Mouse (Mus musculus) layer of hippocampus, adult 8-10 months (tissue): ENCODE data around the gene Ostc. TPM values are rescaled to one million over a fixed set of nuclear protein-coding genes. Genes with fewer than 3 reads are reported as not detected.

Source experiments
- DNase-seq, 2 experiments: peaks; one replicate each; pipeline ENCODE4 v3.0.0; 2022; ENCODE audit warnings: low spot score in 2 of 2
- total RNA-seq, 4 experiments: library from RNA; stranded (reverse); gene quantifications; 2 replicates each; pipeline ENCODE4 v1.2.4; 2022

Ostc gene
- total RNA-seq, 4 experiments from 2014 or later = 52.9 to 69.6 (median 61.7) TPM

- DNase-seq = no peak
Observed at GRCm38 (mm10) chr3:130710103-130710502, 859 bp upstream of the Ostc start.

- DNase-seq = no peak
Observed at GRCm38 (mm10) chr3:130708529-130708928, 715 bp downstream of the Ostc start.

- no peak for DNase-seq
Observed at GRCm38 (mm10) chr3:130702289-130702688, 7.0 kb downstream of the Ostc start.

GRCm38 (mm10) chr3:130697622-130698021, 11.6 kb downstream of the Ostc start:
- DNase-seq = no peak

GRCm38 (mm10) chr3:130694705-130695104, 14.5 kb downstream of the Ostc start:
- no peak for DNase-seq

- DNase-seq = no peak
Observed at GRCm38 (mm10) chr3:130694041-130694593, 15.1 kb downstream of the Ostc start.

GRCm38 (mm10) chr3:130691596-130692170, 17.6 kb downstream of the Ostc start:
- DNase-seq = no peak

- DNase-seq = no peak
Observed at GRCm38 (mm10) chr3:130690834-130691595, 18.2 kb downstream of the Ostc start.

- DNase-seq = peak; percentile 70 to 93
Observed at GRCm38 (mm10) chr3:130689630-130690029, 19.6 kb downstream of the Ostc start.

- DNase-seq = no peak
Observed at GRCm38 (mm10) chr3:130687051-130687450, 22.2 kb downstream of the Ostc start.

- no peak for DNase-seq
Observed at GRCm38 (mm10) chr3:130685014-130685366, 24.3 kb downstream of the Ostc start.

GRCm38 (mm10) chr3:130684276-130685013, 24.8 kb downstream of the Ostc start:
- no peak for DNase-seq

GRCm38 (mm10) chr3:130683836-130684235, 25.4 kb downstream of the Ostc start:
- DNase-seq = no peak

GRCm38 (mm10) chr3:130682183-130682582, 27.1 kb downstream of the Ostc start:
- no peak for DNase-seq

- no peak for DNase-seq
Observed at GRCm38 (mm10) chr3:130681226-130681625, 28.0 kb downstream of the Ostc start.

GRCm38 (mm10) chr3:130677671-130678460, 31.4 kb downstream of the Ostc start:
- no peak for DNase-seq

- no peak for DNase-seq
Observed at GRCm38 (mm10) chr3:130671291-130671690, 38.0 kb downstream of the Ostc start.

GRCm38 (mm10) chr3:130662496-130662895, 46.7 kb downstream of the Ostc start:
- DNase-seq = no peak

GRCm38 (mm10) chr3:130660619-130661018, 48.6 kb downstream of the Ostc start:
- no peak for DNase-seq

GRCm38 (mm10) chr3:130649569-130649968, 59.7 kb downstream of the Ostc start:
- no peak for DNase-seq

GRCm38 (mm10) chr3:130646110-130646810, 63.0 kb downstream of the Ostc start:
- no peak for DNase-seq
